Mouse (Mus musculus) spleen, postnatal 10 days (tissue): Measurements from ENCODE around the gene Gpbp1l1.

Experiments used
- DNase-seq, 2 experiments: peaks; one replicate each; pipeline ENCODE4 v3.0.0; 2021 to 2022; ENCODE audit warnings: low spot score in 2 of 2

Gene Gpbp1l1

DNA sequence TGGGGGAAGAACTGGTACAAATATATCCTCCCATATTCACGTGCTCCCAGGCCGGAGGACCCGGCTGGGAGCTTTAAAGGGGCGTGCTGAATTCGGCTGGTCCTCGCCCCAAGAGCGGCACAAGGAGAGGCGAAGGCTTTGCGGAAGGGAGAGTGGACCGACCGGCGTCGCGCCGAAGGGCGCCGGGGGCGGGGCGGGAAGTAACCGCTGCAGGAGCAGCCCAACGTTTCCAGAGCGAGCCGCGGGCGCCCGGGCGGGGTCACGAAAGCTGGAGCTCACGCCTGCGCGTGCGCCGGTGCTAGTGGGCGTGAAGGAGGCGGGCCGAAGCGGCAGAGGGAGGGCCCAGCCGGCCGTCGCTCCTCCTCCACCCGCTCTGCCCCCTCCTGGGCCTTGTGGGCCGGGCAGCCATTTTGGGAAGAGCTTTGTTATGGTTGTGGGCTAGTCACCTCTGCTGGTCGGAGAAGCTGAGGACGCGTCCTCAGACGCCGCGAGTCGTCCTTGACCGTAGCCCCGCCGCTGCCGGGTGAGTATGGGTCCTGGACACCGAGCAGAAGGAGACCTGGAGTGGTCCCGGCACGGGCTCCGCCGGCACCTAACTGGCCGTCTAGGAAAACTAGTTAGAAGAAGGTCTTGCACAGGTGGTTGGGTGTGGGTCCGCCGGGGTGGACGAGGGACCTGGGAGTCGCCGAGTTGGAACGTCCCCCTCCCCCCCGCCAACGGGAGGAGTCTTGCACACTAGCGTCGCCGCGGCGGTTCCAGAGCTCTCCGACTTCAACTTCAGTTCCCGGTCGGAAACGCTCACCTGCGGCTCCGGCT, at the start of gene Gpbp1l1:
Gpbp1l1 (plus strand) TSS at position 353 of the 816 bp plus-strand sequence.
- peak; percentile 97 to 98 for DNase-seq

DNA sequence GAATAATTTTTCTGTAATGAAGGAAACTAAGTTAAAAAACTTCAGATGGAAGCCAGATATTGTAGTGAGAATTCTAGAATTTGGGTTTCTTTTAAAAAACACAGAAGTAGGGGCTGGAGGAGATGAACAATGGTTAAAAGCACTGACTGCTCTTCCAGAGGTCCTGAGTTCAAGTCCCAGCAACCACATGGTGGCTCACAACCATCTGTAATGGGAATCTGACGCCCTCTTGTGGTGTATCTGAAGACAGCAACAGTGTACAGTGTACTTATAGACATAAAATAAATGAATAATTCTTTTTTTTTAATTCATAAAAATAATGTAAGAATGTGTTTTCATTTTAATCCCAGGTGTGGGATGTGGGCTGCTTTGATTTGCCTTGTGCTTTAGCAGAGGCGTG, 26.3 kb upstream of the Gpbp1l1 start:
- DNase-seq, result no peak

DNA sequence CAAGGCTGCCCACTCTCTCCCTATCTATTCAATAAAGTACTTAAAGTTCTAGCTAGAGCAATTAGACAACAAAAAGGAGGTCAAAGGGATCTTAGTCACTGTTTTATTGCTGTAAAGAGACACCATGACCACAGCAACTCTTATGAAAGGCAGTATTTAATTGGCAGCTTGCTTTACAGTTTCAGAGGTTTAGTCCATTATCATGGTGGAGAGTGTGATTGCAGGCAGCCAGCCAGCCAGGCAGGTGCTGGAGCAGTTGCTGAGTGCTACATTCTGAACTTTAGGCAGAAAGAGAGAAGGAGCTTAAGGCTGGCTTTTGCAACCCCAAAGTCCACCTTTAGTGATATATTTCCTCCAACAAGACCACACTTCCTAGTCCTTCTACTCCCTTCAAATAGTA, 21.1 kb upstream of the Gpbp1l1 start:
- no peak for DNase-seq

DNA sequence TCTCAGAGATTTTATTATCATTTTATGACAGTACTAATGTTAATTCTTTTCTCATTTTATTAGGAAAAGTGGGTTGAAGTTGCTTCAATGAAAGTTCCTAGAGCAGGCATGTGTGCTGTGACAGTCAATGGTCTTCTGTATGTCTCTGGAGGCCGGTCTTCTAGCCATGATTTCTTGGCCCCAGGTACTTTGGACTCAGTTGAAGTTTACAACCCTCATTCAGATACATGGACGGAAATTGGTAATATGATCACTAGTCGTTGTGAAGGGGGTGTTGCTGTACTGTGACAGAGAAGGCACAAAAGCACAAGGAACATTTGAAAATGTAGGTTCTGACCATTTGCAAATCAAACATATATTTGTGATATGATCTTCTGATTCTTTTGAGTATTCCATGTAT, 19.7 kb upstream of the Gpbp1l1 start:
- no peak for DNase-seq

DNA sequence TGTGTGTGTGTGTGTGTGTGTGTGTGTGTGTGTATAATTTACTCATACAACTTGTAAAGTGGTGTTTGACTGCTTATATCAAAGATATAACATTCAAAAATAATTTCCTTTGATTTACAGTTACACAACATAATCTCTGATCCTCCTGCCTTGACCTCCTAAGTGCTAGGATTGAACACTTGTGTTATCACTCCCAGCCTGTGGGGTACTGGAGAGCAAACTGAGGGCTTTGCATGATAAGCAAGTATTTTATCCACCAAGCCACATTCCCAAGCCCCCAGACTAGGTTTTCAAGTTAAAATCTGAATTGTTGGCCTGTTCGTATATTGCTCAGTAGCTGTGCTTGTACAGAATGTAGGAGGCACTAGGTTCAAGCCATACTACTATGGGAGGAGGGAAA, 7.0 kb upstream of the Gpbp1l1 start:
- no peak for DNase-seq

DNA sequence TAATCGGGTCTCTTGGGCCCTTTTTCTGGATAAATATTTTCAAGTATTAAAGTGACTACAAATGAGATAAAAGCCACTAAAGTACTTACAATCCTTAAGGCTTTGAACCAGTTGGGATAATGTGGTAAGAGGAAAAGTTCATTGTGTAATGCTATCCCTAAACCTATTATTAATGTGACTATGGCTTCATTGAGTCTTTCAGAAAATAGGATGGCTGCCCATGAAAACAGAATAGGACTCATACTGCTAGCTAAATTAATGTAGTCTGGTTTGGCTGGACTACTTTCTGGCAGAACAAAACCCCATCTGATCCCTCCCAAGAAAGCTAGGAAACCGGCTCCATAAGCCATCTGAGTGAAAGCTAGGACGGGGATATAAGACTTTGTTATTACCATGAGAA, 4.4 kb upstream of the Gpbp1l1 start:
- DNase-seq, result no peak

DNA sequence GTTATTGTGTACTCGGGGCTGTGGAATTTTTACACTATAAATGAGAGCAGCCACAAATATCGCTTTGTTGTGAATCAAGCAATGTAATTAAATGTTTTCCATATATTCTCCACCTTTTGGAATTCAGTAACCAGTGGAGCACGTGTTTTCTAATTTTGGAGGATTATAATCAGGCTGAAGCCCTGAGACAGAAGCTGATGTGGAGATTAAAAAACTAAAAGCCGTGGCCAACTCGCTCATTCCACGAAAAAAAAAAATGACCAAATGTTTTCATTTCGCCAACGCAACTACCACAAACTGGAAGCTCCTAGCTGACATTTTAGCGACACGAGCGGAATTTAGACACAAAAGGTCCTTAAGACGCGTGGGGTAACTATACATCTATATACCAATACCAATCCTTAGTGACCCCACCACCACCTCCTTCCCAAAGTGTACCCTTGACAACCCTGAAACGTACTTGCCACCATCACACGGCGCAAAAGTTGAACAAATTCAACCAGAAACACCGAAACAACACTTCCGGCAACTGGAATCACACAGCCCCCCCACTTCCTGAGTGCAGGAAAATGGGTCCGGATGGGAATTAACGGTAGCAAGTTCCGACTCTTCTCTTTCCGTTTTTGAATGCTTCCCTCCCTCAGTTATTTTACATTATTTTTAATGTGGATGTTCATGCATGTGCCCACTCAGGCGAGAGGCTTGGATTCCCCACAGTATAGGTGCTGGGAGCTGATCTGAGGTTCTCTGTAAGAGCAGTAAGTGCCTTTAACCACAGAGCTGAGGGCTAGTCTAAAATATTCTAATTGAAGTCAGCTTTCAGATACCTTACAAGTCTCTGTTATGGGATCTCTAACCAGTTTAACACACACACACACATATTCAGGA, 1.8 kb upstream of the Gpbp1l1 start, which contains the start of gene Tmem69:
Tmem69 (minus strand) TSS at position 524 of the 888 bp plus-strand sequence.
- DNase-seq, result peak; percentile 75 to 84

DNA sequence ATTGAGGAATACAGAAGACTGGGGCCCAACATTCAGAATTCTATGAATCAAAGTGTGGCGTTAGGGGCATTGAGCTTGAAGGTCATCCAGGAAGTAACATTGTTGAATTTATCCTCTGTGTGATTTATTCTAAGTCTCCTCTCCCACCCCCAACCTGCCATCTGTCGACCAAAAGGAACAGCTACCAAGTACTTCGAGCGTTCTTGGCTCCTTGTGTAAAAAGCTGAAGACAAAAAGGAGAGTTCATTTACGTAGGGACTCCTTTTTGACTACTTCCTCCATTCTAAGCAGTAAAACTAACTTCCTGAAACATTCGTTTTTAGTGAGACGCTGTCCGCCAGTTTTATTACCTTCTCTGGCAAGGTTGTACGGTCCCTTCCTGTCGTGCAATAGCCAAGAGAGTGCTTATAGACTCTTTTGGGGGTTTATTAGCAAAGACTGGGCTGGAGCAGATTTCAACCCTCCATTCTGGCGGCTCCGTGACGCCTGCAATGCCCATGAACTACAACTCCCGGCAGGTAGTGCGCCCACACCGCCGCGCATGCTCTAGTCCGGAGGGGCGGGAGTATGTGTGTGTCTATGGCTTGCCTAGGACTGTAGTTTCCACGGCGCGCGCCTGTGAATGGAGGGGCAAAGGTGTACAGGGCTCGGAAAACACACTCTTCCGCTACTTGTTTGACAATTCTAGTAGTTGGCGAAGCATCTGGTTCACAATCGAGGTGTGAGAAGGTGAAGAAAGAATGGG, 725 bp upstream of the Gpbp1l1 start:
- DNase-seq, result peak; percentile 90 to 96

DNA sequence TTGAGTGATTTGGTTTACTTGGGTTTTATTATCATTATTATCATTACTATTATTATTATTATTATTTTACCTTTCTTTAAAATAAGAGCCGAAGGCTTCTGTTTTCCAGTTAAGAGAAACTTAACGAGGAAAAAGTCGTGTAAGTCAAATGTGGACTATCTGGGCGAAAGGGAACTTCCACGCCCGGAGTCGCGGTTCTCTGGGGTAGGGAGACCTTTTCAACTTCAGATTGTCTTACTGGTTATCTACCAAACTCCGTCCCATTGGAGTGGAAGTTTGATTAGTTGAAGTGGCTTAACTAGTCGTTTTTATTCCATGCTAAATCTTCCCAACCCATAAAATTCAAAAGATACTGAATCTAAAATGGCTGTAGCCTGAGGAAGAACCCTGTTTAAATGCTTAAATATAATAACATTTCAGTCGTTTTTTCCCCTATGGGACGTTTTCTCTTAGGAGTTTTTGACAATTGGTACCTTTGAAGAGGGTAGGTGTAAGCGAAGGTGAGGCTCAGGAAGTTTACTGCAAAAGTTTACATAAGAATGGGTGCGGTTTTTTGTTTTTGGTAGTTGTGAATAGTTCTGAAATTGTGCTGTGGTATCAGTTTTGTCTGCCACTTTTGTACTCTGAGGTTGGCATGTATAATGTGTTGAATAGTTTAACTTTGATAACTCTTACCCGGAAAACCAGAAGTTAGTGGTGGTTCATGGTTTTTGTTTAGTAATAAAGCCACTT, 859 bp downstream of the Gpbp1l1 start:
- no peak for DNase-seq

DNA sequence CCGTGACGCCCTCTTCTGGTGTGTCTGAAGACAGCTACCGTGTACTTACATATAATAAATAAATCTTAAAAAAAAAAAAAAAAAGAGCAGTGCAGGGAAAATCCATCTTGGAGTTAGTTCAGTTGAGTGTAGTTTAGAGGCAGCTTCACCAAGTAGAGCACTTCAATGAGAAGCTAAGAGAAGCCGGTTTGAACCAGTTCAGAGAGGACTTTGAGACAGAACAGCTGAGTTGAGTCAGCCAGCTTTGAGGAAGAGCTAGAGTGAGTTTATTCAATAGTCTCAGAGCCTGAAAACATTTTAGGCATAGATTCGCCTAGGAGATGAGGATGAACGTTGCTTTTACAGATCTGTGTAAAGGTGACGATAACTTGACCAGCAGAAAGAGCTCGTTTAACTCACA, 38.3 kb downstream of the Gpbp1l1 start:
- no peak for DNase-seq

DNA sequence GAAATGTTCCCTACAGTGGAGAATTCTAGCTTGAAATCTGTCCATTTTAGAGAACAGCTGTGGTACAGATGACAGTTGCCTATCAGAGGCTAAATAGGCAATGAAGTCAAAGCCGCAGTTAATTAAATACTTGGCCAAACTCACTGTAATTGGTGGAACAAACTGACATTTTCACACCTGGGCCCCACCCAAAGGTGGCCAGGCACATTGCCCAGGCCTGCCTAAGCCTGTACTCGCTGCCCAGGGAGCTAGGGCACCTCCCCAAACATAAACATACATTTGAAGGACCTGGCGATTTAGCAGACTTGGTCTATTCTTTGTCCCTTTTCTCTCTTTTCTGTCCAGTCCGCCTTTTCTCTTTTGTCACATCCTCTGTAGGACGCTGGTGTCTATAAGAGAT, 38.9 kb downstream of the Gpbp1l1 start, which contains the start of gene Ccdc17:
Ccdc17 (plus strand) TSS at position 276 of the 400 bp plus-strand sequence.
- no peak for DNase-seq

DNA sequence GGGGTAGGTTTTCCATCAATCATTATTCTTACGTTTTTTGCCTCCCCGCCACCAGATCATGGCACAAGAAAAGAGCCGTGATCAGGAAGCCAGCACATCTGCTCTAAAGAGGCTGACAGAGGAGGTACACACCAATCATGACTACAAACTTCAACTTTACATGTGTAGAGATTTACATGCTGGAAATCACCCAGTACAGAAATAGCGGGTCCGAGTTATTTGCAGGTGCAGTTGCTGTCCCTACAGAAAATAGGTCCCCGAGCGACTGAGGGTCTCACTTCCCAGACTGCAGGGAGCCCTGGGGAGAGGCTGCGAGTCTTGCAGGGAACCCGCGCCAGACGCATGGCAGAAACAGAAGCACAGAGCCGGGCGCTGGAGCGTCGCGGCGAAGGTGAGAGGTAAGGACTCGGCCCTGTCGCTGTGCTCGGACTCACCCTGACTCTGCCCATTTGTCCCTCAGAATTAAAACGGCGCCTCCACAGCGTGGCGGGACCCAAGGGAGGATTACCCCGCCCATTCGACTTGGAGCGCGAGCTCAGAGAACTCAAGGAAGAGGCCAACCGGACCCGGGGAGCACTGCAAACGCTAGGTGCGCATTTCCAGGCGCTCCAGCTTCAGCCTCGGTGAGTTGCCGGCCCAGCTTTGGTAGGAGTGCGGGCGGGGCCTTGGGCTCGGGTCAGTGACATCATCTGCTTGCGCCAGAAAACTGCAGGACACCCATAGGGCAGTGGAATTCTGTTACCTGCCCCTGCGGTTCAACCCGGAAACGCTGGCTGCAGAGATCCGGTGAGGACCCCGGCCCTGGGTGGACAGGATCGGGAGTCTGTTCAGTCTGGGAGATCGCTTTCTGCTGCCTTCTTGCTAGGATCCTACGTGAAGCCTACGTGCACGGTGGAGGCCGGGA, 39.8 kb downstream of the Gpbp1l1 start:
- DNase-seq, result peak; percentile 75 to 90

DNA sequence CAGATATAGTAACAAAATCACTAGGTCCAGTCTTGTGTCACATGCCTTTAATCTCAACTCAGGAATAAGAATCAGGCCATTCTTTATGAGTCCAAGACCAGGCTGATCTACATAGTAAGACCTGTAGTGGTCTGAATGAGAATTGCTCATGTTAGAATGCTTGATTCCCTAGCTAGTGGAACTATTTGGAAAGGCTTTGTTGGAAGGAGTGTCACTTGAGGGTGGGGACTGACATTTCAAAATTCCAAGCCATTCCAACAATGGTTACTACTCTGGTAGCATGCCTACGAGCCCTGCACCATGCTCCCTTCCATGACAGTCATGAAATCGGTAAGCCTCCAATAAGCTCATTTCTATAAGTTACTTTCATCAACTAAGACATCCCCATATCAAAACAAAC, 55.2 kb downstream of the Gpbp1l1 start:
- DNase-seq, result no peak

DNA sequence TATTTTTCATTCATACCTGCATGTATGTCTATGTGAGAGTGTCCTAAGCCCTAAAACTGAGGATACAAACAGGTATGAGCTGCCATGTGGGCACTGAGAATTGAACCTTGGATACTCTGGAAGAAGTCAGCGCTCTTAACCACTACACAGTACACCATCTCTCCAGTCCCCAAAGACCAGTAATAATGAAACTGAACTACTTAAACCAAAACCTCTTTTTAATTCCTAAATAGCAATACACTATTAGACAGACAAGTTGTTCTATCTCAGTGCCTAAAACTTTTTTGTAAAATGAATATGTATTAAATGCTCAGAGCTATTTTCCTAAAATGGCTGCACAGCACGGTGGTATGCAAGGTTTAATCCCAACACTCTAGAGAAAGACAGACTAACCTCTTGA, 57.8 kb downstream of the Gpbp1l1 start:
- no peak for DNase-seq

DNA sequence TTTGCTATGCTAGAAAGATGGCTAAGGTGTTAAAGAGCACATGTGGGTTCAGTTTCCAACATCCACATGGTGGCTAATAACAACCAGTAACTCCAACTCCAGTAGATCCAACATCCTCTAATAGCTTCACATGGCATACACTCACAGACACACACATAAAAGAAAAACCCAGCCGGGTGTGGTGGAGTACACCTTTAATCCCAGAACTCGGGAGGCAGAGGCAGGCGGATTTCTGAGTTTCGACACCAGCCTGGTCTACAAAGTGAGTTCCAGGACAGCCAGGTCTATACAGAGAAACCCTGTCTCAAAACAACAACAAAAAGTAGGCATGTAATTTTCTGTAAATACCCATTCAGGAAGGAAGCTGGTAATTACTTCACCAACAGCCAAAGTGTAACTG, 67.4 kb downstream of the Gpbp1l1 start:
- no peak for DNase-seq

DNA sequence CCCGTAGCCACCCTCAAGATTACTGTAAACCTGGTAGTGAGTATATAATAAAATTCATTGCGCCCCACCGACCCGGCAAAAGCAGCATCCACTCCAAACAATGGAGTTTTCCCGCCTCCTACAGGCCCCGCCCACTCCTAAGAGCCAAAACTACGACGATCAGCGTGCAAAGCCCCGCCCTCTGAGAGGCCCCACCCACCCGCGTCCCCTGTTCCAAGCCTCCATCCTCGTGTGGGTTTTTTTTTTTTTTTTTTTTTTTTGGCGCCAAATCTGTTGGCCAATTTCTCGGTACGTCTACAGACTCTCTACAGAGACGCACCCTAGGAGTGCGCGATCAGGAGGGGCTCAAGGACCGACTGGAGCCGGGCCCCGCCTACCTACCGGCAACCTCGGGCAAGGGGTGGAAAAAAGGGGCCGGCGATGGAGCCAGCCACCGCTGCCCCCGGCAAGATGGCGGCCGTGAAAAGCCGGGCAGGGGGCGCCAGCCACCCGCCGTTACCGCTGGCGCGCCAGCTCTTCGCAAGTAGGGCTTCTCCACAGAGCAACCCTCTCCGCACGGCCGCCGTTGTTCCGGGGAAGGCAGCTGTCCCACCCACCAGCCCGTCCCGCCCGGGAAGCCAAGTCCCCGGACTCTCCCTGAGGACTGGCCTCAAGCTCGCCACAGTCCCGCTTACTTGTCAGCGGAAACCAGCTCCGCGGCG, 69.3 kb downstream of the Gpbp1l1 start:
- DNase-seq, result peak; percentile 88 to 89

DNA sequence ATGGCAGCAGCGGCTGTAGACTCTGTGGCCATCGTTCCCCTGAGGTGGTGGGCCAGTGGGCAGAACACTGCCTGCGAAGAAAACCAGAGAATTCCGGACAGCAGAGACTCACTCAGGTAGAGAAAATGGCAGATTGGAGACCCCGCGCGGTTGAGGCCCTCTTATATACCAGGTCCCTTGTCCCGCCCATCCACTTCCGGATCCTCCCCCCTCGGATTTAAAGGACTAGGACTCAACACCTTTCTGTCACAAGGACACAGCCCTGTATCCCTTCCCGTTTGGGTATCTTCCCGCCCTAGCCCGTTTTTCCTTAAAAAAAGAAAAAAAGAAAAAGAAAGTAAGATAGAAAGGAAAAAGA, 69.9 kb downstream of the Gpbp1l1 start:
- DNase-seq, result peak in 1 of 2 experiments; percentile 91

DNA sequence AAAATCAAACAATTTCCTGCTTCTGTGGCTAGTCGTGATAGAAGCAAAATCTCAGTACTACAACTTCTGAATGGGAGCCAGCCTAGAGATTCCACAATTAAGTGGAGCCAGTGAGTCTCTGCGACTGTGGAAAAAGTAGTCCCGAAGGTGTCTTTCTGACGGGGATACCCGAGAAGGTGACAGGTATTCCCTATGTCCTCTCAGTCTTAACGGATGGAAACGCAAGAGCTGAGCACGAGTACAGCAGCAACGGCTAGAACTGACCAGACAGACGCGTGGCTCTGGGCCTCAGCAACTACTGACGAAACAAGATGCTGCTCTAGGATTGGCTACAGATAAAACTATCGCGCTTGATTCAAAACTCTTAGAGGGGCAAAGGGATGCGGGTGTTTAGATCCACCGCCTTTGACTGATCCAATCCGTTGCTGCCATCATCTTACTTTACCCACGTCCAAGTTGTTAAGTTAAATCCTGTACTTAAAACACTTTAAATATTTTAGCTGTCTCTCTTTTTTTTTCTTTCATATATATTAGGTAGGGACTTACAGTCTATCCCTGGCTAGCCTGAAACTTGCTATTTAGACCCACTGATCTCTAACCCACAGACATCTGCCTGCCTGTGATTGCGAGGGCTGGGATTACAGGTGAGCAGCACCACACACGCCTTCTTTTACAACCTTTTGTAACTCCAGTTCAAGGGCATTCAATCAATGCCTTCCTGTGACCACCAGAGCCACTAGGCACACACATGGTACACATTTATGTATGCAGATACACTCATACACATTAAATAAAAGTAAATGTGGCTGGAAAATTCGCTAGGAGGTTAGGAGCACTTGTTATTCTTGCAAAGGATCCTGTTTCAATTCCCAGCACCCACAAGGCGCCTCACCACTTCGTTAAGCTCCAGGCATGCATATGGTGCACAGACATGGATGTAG, 70.5 kb downstream of the Gpbp1l1 start, which contains the start of gene Nasp:
Nasp (minus strand) TSS at position 220 of the 941 bp plus-strand sequence.
- peak; percentile 67 to 72 for DNase-seq
